Mouse (Mus musculus): ENCODE data around the gene Hipk4.

DNA sequence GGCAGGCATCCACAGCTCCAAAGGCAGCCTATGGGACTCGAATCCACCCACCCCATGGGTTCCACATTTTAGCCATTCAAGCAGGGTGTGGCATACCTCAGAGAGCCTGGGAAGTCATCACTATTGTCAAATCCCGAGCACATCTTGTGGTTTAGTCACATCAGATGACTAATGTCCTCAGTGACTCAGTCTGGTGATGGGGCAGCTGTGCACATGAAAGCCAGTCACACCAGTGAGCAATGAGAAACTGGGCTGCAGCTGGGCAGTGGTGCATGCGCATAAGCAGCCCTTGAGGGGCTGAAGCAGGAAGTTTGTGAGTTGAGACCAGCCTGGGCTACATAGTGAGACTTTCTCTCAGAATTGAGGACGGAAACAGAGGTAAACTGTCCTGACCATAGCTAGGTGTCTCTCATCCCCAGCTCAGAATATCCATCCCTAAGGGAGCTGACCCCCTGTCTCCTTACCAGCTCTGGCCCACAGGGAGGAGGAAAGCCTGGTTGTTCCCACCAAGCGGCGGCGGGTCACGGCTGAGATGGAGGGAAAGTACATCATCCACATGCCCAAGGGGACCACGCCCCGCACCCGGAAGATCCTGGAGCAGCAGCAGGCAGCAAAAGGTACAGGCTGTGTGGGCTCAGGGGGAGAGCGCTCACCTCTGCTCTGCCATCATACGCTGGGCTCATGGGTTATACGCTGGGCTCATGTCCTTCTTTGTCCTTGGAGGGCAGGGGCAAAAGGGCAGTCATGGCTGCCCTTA, 51.2 kb downstream of the Hipk4 start:
- no peak for TF ChIP-seq CTCF (conservative IDR thresholded peaks at IDR 0.05; ENCODE audit: insufficient read depth, insufficient read length, low read depth, low read length)
- TF ChIP-seq POLR2A (IDR thresholded peaks at IDR 0.05; ENCODE audit: low read depth, low read length): no peak
